Comparison of ENCODE assay signal across 12 mouse cellular contexts in genomic region chr14:29937466-29937865, GRCm38 (mm10). TPM values are rescaled to one million over a fixed set of nuclear protein-coding genes. Genes with fewer than 3 reads are reported as not detected.
DNase-seq lines count a peak whose midpoint lies in the region; ATAC-seq and TF ChIP-seq lines count a peak whose summit lies in the region.
"Had no signal": no experiment of that assay in that cellular context is flagged by ENCODE, and none has a peak within 500 bp of the region (broad histone marks: within the 10 kb centered on the region; RNA-seq: fewer than 3 reads in every experiment).

No protein-coding gene starts in this region.

- intact Hi-C loops in heart, postnatal 14 days (cut with DNase I), result loop anchor here (5.0 to 10.0 kb wide), 2 partner anchors 215 to 243 kb away; partner anchors contain the start of gene Cacna2d3
- intact Hi-C loops in left cerebral cortex, postnatal 14 days (cut with DNase I), result loop anchor here (1.0 to 10.0 kb wide), 3 partner anchors 100 to 993 kb away; partner anchors contain the start of gene Cacna2d3

- peak; percentile 61 for DNase-seq in heart, adult 11 months
- no peak for DNase-seq in heart, postnatal 14 days
- DNase-seq in left cerebral cortex, postnatal 14 days (ENCODE audit: low spot score in 2 of 2), result peak; percentile 61 to 76
- no peak for DNase-seq in left cerebral cortex, adult 11 months (ENCODE audit: low spot score)
- DNase-seq in embryonic facial prominence, embryonic 14.5 days (ENCODE audit: low spot score), result peak; percentile 61
- DNase-seq in midbrain, postnatal 0 days (ENCODE audit: low spot score), result peak; percentile 78
- no peak for DNase-seq in adipocyte (ENCODE audit: low spot score)
- DNase-seq: cerebellum, adult 8-10 months; liver, embryonic 13.5 days; thymus, adult 2 months had no signal

- H3K4me2 ChIP-seq in embryonic facial prominence, embryonic 14.5 days (ENCODE audit: low read depth, low read length), result peak overlapping the region; percentile 4; the same call in 1 of the 2 replicates
- peak overlapping the region; percentile 41 for H3K4me2 ChIP-seq in midbrain, postnatal 0 days (ENCODE audit: low read depth, low read length, poor library complexity, severe bottlenecking)
- H3K4me2 ChIP-seq: liver, embryonic 13.5 days; neural tube, embryonic 13.5 days had no signal

- no peak for ATAC-seq in embryonic facial prominence, embryonic 14.5 days (ENCODE audit: low read depth)
- ATAC-seq in midbrain, postnatal 0 days (ENCODE audit: low FRiP score), result 0 out of 2 replicates have a peak, but pooled peaks have one; percentile 60
- ATAC-seq: activated CD4-positive, CD25-positive, alpha-beta regulatory T cell, adult 4 months had no signal

- peaks cover 3% of the 10 kb centered on the region; the same call in 1 of the 2 replicates for H3K4me1 ChIP-seq in embryonic facial prominence, embryonic 14.5 days (ENCODE audit: control insufficient read depth, insufficient read depth, low read length)
- H3K4me1 ChIP-seq in midbrain, postnatal 0 days (ENCODE audit: insufficient read depth, low read length), result 0 out of 2 replicates have a peak, but pooled peaks cover 3% of the 10 kb centered on the region
- H3K4me1 ChIP-seq: liver, embryonic 13.5 days had no signal

- H3K27ac ChIP-seq in embryonic facial prominence, embryonic 14.5 days (replicated peaks; ENCODE audit: low read depth, low read length), result no peak overlapping the region
- H3K27ac ChIP-seq in midbrain, postnatal 0 days (ENCODE audit: low read depth, low read length), result no peak overlapping the region
- H3K27ac ChIP-seq: liver, embryonic 13.5 days; neural tube, embryonic 13.5 days had no signal

- H3K4me3 ChIP-seq in embryonic facial prominence, embryonic 14.5 days (ENCODE audit: low read depth, low read length), result no peak overlapping the region
- peak overlapping the region; percentile 14; the same call in 1 of the 2 replicates for H3K4me3 ChIP-seq in midbrain, postnatal 0 days (ENCODE audit: low read depth, low read length)
- H3K4me3 ChIP-seq: liver, embryonic 13.5 days; neural tube, embryonic 13.5 days had no signal

- H3K27me3 ChIP-seq in embryonic facial prominence, embryonic 14.5 days (replicated peaks; ENCODE audit: control insufficient read depth, insufficient read depth, low read length), result no peaks in the 10 kb centered on the region; the same call in 1 of the 2 replicates
- no peaks in the 10 kb centered on the region for H3K27me3 ChIP-seq in midbrain, postnatal 0 days (ENCODE audit: insufficient read depth, low read length)
- H3K27me3 ChIP-seq: neural tube, embryonic 13.5 days had no signal

- H3K9me3 ChIP-seq in embryonic facial prominence, embryonic 14.5 days (ENCODE audit: control insufficient read depth, low read length), result no peaks in the 10 kb centered on the region
- H3K9me3 ChIP-seq in midbrain, postnatal 0 days (ENCODE audit: low read length), result no peaks in the 10 kb centered on the region
- H3K9me3 ChIP-seq: liver, embryonic 13.5 days; neural tube, embryonic 13.5 days had no signal

- 67% methylated on average over 15 of the region's 15 CpGs for WGBS in embryonic facial prominence, embryonic 14.5 days
- 49% methylated on average over 15 of the region's 15 CpGs for WGBS in midbrain, postnatal 0 days

- peak; percentile 79 for TF ChIP-seq CTCF in midbrain, postnatal 0 days (IDR thresholded peaks at IDR 0.05)

- no peaks in the 10 kb centered on the region for H3K36me3 ChIP-seq in embryonic facial prominence, embryonic 14.5 days (ENCODE audit: control insufficient read depth, insufficient read depth, low read length)
- H3K36me3 ChIP-seq in midbrain, postnatal 0 days (ENCODE audit: insufficient read depth, low read length), result no peaks in the 10 kb centered on the region
- H3K36me3 ChIP-seq: liver, embryonic 13.5 days; neural tube, embryonic 13.5 days had no signal

- H3K9ac ChIP-seq in embryonic facial prominence, embryonic 14.5 days (ENCODE audit: low read depth, low read length), result no peak overlapping the region
- no peak overlapping the region for H3K9ac ChIP-seq in midbrain, postnatal 0 days (replicated peaks; ENCODE audit: low read length, poor library complexity, severe bottlenecking)
- H3K9ac ChIP-seq: liver, embryonic 13.5 days; neural tube, embryonic 13.5 days had no signal

RNA-seq across cellular contexts. Expression of gene Selenok, which starts 30.6 kb away (rescaled TPM):
- 10 to 100 TPM; 70.6 to 76.5 TPM for total RNA-seq in heart, postnatal 14 days (2021)
- 100 to 1,000 TPM; 148 to 157 TPM for total RNA-seq in left cerebral cortex, postnatal 14 days (2021)
- 255 and 266 TPM in 2 replicates for polyA plus RNA-seq in embryonic facial prominence, embryonic 14.5 days (2014; fragmentation: Nextera tagmentation; extraction: Ambion mirVana)
- total RNA-seq in midbrain, postnatal 0 days (2014; rRNA removed), result 82.8 and 125 TPM in 2 replicates
- polyA plus RNA-seq in midbrain, postnatal 0 days (2015; fragmentation: Nextera tagmentation; extraction: Ambion mirVana), result 420 and 430 TPM in 2 replicates

RNA-seq across cellular contexts. Expression of gene Actr8, which starts 40.7 kb away (rescaled TPM):
- 10 to 100 TPM; 38.3 to 39.3 TPM for total RNA-seq in heart, postnatal 14 days (2021)
- total RNA-seq in left cerebral cortex, postnatal 14 days (2021), result 10 to 100 TPM; 68.4 to 77.1 TPM
- polyA plus RNA-seq in embryonic facial prominence, embryonic 14.5 days (2014; fragmentation: Nextera tagmentation; extraction: Ambion mirVana), result 43.9 and 49.1 TPM in 2 replicates
- 43.7 and 44.7 TPM in 2 replicates for total RNA-seq in midbrain, postnatal 0 days (2014; rRNA removed)
- polyA plus RNA-seq in midbrain, postnatal 0 days (2015; fragmentation: Nextera tagmentation; extraction: Ambion mirVana), result 46.5 and 49.0 TPM in 2 replicates

Comparison
In these comparisons a context has a peak if more than half of its experiments do, and no peak if none do; other contexts are left out.
1. DNase-seq: peak in heart, adult 11 months (single experiment), left cerebral cortex, postnatal 14 days (2 of 2), embryonic facial prominence, embryonic 14.5 days (single experiment) and midbrain, postnatal 0 days (single experiment); none in heart, postnatal 14 days (0 of 2), left cerebral cortex, adult 11 months (single experiment) and adipocyte (single experiment).